ENCODE assay signal across 11 mouse cellular contexts in genomic region chr4:13335401-13335800, GRCm38 (mm10).
DNase-seq lines count a peak whose midpoint lies in the region; ATAC-seq and TF ChIP-seq lines count a peak whose summit lies in the region.
"Had no signal": no experiment of that assay in that cellular context is flagged by ENCODE, and none has a peak within 500 bp of the region (broad histone marks: within the 10 kb centered on the region; RNA-seq: fewer than 3 reads in every experiment).

No protein-coding gene starts in this region.

- ATAC-seq in hindbrain, postnatal 0 days, result peak; percentile 55
- peak; percentile 73; the same call in 1 of the 2 replicates for ATAC-seq in midbrain, postnatal 0 days (ENCODE audit: low FRiP score)
- no peak for ATAC-seq in liver, postnatal 0 days

- peaks cover 35% of the 10 kb centered on the region for H3K4me1 ChIP-seq in forebrain, embryonic 10.5 days
- no peaks in the 10 kb centered on the region for H3K4me1 ChIP-seq in hindbrain, postnatal 0 days (ENCODE audit: insufficient read depth, low read length)
- H3K4me1 ChIP-seq in midbrain, postnatal 0 days (ENCODE audit: insufficient read depth, low read length), result peaks cover 4% of the 10 kb centered on the region; the same call in 1 of the 2 replicates
- no peaks in the 10 kb centered on the region for H3K4me1 ChIP-seq in liver, postnatal 0 days (ENCODE audit: insufficient read depth)

- H3K4me3 ChIP-seq in forebrain, embryonic 10.5 days, result no peak overlapping the region
- no peak overlapping the region for H3K4me3 ChIP-seq in hindbrain, postnatal 0 days (ENCODE audit: low read length)
- no peak overlapping the region for H3K4me3 ChIP-seq in midbrain, postnatal 0 days (ENCODE audit: low read depth, low read length)
- no peak overlapping the region for H3K4me3 ChIP-seq in liver, postnatal 0 days (ENCODE audit: low read depth, low read length)
- H3K4me3 ChIP-seq: embryonic facial prominence, embryonic 15.5 days had no signal

- TF ChIP-seq CTCF in hindbrain, postnatal 0 days (IDR thresholded peaks at IDR 0.05; ENCODE audit: low read depth), result no peak
- TF ChIP-seq CTCF in midbrain, postnatal 0 days (IDR thresholded peaks at IDR 0.05), result no peak
- no peak for TF ChIP-seq CTCF in liver, postnatal 0 days (IDR thresholded peaks at IDR 0.05; ENCODE audit: low read depth)

- H3K9ac ChIP-seq in hindbrain, postnatal 0 days (replicated peaks; ENCODE audit: low read length), result no peak overlapping the region
- no peak overlapping the region for H3K9ac ChIP-seq in midbrain, postnatal 0 days (replicated peaks; ENCODE audit: low read length, poor library complexity, severe bottlenecking)
- H3K9ac ChIP-seq in liver, postnatal 0 days (replicated peaks), result no peak overlapping the region
- H3K9ac ChIP-seq: embryonic facial prominence, embryonic 15.5 days had no signal

- peak overlapping the region; percentile 77 for H3K27ac ChIP-seq in forebrain, embryonic 10.5 days
- no peak overlapping the region for H3K27ac ChIP-seq in hindbrain, postnatal 0 days
- no peak overlapping the region for H3K27ac ChIP-seq in midbrain, postnatal 0 days (ENCODE audit: low read depth, low read length)
- H3K27ac ChIP-seq in liver, postnatal 0 days (ENCODE audit: low read depth), result no peak overlapping the region
- H3K27ac ChIP-seq: embryonic facial prominence, embryonic 15.5 days; macrophage had no signal

- H3K9me3 ChIP-seq in forebrain, embryonic 10.5 days, result no peaks in the 10 kb centered on the region
- H3K9me3 ChIP-seq in hindbrain, postnatal 0 days (ENCODE audit: low read length), result no peaks in the 10 kb centered on the region
- H3K9me3 ChIP-seq in midbrain, postnatal 0 days (ENCODE audit: low read length), result no peaks in the 10 kb centered on the region
- H3K9me3 ChIP-seq in liver, postnatal 0 days (ENCODE audit: low read length), result no peaks in the 10 kb centered on the region
- H3K9me3 ChIP-seq: embryonic facial prominence, embryonic 15.5 days had no signal

- 55% methylated on average over 2 of the region's 2 CpGs for WGBS in forebrain, embryonic 10.5 days
- 13% methylated on average over 2 of the region's 2 CpGs for WGBS in hindbrain, postnatal 0 days
- WGBS in midbrain, postnatal 0 days, result 13% methylated on average over 2 of the region's 2 CpGs
- 65% methylated on average over 2 of the region's 2 CpGs for WGBS in liver, postnatal 0 days (ENCODE audit: insufficient replicate concordance)

- no peaks in the 10 kb centered on the region for H3K27me3 ChIP-seq in forebrain, embryonic 10.5 days (ENCODE audit: poor library complexity, severe bottlenecking)
- H3K27me3 ChIP-seq in hindbrain, postnatal 0 days (ENCODE audit: insufficient read depth, low read length), result no peaks in the 10 kb centered on the region
- no peaks in the 10 kb centered on the region for H3K27me3 ChIP-seq in midbrain, postnatal 0 days (ENCODE audit: insufficient read depth, low read length)
- H3K27me3 ChIP-seq in liver, postnatal 0 days (ENCODE audit: insufficient read depth, low read length), result no peaks in the 10 kb centered on the region
- H3K27me3 ChIP-seq: embryonic facial prominence, embryonic 15.5 days had no signal

- peak; percentile 28 for DNase-seq in gastrocnemius, adult 18-20 months (ENCODE audit: low spot score)
- DNase-seq in gastrocnemius, adult 8-10 months (ENCODE audit: low spot score in 2 of 2), result no peak
- DNase-seq in forebrain, embryonic 10.5 days (ENCODE audit: extremely low spot score, low spot score), result peak; percentile 19
- peak; percentile 34 for DNase-seq in hindbrain, postnatal 0 days (ENCODE audit: low spot score)
- peak; percentile 17 for DNase-seq in midbrain, postnatal 0 days (ENCODE audit: low spot score)
- no peak for DNase-seq in spleen, adult 12 weeks (ENCODE audit: low spot score)
- no peak for DNase-seq in layer of hippocampus, adult 18-20 months (ENCODE audit: low spot score in 2 of 2)
- DNase-seq in liver, postnatal 0 days, result no peak
- DNase-seq: gastrocnemius, postnatal 14 days had no signal

- no peaks in the 10 kb centered on the region for H3K36me3 ChIP-seq in forebrain, embryonic 10.5 days (replicated peaks)
- no peaks in the 10 kb centered on the region for H3K36me3 ChIP-seq in hindbrain, postnatal 0 days (ENCODE audit: insufficient read depth, low read length)
- no peaks in the 10 kb centered on the region for H3K36me3 ChIP-seq in midbrain, postnatal 0 days (ENCODE audit: insufficient read depth, low read length)
- H3K36me3 ChIP-seq in liver, postnatal 0 days (replicated peaks; ENCODE audit: insufficient read depth, low read length), result no peaks in the 10 kb centered on the region
- H3K36me3 ChIP-seq: embryonic facial prominence, embryonic 15.5 days had no signal

- no peak overlapping the region for H3K4me2 ChIP-seq in hindbrain, postnatal 0 days (ENCODE audit: low read depth, low read length)
- peak overlapping the region; percentile 36 for H3K4me2 ChIP-seq in midbrain, postnatal 0 days (ENCODE audit: low read depth, low read length, poor library complexity, severe bottlenecking)
- no peak overlapping the region for H3K4me2 ChIP-seq in liver, postnatal 0 days (ENCODE audit: low read depth, low read length)
- H3K4me2 ChIP-seq: embryonic facial prominence, embryonic 15.5 days had no signal

- no peak for TF ChIP-seq EP300 in liver, postnatal 0 days (IDR thresholded peaks at IDR 0.05; ENCODE audit: low read depth)

Comparison
In these comparisons a context has a peak if more than half of its experiments do, and no peak if none do; other contexts are left out.
1. DNase-seq: peak in gastrocnemius, adult 18-20 months (single experiment), forebrain, embryonic 10.5 days (single experiment), hindbrain, postnatal 0 days (single experiment) and midbrain, postnatal 0 days (single experiment); none in gastrocnemius, adult 8-10 months (0 of 2), spleen, adult 12 weeks (single experiment), layer of hippocampus, adult 18-20 months (0 of 2) and liver, postnatal 0 days (single experiment).